Mouse (Mus musculus) CH12.LX (cell line): Measurements from ENCODE around the gene Gm20518. TPM values are rescaled to one million over a fixed set of nuclear protein-coding genes. Genes with fewer than 3 reads are reported as not detected.

Experiments used
- DNase-seq: peaks from one replicate; pipeline ENCODE4 v3.0.0-alpha.2; 2013; ENCODE audit errors: extremely low read depth
- H3K27ac ChIP-seq: 2 replicates; pipeline ENCODE4 v1.5.1; 2012; ENCODE audit warnings: low read depth, mild to moderate bottlenecking, control low read depth, moderate library complexity; ENCODE audit not compliant: insufficient read depth
- H3K27me3 ChIP-seq: replicated peaks from 2 replicates; pipeline ENCODE3; 2012; ENCODE audit warnings: inconsistent platforms
- H3K36me3 ChIP-seq, 2 experiments: replicated peaks in 1 of 2; 2 replicates each; pipeline versions ENCODE3 to v1.6.1; 2012; ENCODE audit warnings: inconsistent platforms in 1 of 2, low read length in 1 of 2, mild to moderate bottlenecking in 1 of 2, mixed read lengths in 1 of 2, moderate library complexity in 1 of 2; ENCODE audit not compliant: control insufficient read depth in 1 of 2, insufficient read depth in 1 of 2
- H3K4me1 ChIP-seq, 2 experiments: 2 replicates each; pipeline ENCODE4 v1.6.1; 2012; ENCODE audit warnings: inconsistent platforms in 1 of 2, moderate library complexity in 1 of 2; ENCODE audit not compliant: insufficient read depth in 2 of 2, control insufficient read depth in 1 of 2
- H3K4me2 ChIP-seq: 2 replicates; pipeline ENCODE4 v1.6.1; 2012; ENCODE audit warnings: low read depth, mild to moderate bottlenecking, control low read depth; ENCODE audit not compliant: poor library complexity, insufficient read depth, severe bottlenecking
- H3K4me3 ChIP-seq, 3 experiments: fragments of 150-350 bp in 1 of 3; sonication (generic) in 1 of 3; replicated peaks in 1 of 3; 2 replicates each; pipeline versions ENCODE3 to v1.5.1; 2011 to 2012; ENCODE audit warnings: low read depth in 2 of 3, low read length in 2 of 3, mild to moderate bottlenecking in 2 of 3, moderate library complexity in 2 of 3, control low read depth in 1 of 3, improper control_type of control experiment in 1 of 3, inconsistent platforms in 1 of 3, mixed read lengths in 1 of 3; ENCODE audit not compliant: poor library complexity in 1 of 3
- H3K79me2 ChIP-seq: replicated peaks from 2 replicates; pipeline ENCODE4 v1.6.1; 2012; ENCODE audit warnings: mild to moderate bottlenecking, moderate library complexity; ENCODE audit not compliant: control insufficient read depth, poor library complexity, insufficient read depth, severe bottlenecking; ENCODE audit errors: extremely low read depth
- H3K9ac ChIP-seq: 2 replicates; pipeline ENCODE4 v1.6.1; 2012; ENCODE audit warnings: low read depth, mild to moderate bottlenecking, control low read depth, moderate library complexity; ENCODE audit not compliant: insufficient read depth
- H3K9me3 ChIP-seq: replicated peaks from 2 replicates; pipeline ENCODE3; 2012; ENCODE audit warnings: low read length, inconsistent platforms, mixed read lengths
- BHLHE40 ChIP-seq: IDR thresholded peaks from 2 replicates; pipeline ENCODE4 v1.6.1; 2011; ENCODE audit warnings: mild to moderate bottlenecking, low read depth, low read length, improper control_type of control experiment
- CHD2 ChIP-seq: IDR thresholded peaks from 2 replicates; pipeline ENCODE4 v1.6.1; 2011; ENCODE audit warnings: low read length, improper control_type of control experiment
- CTCF ChIP-seq, 2 experiments: IDR thresholded peaks in 1 of 2; conservative IDR thresholded peaks in 1 of 2; 2 replicates each; pipeline ENCODE4 v1.5.1; 2011 to 2012; ENCODE audit warnings: low read depth in 2 of 2, low read length in 2 of 2, improper control_type of control experiment in 1 of 2, inconsistent platforms in 1 of 2, mild to moderate bottlenecking in 1 of 2, moderate library complexity in 1 of 2
- EP300 ChIP-seq: IDR thresholded peaks from 2 replicates; pipeline ENCODE4 v1.6.1; 2011; ENCODE audit warnings: low read length, improper control_type of control experiment
- ETS1 ChIP-seq: conservative IDR thresholded peaks from 2 replicates; pipeline ENCODE4 v1.6.1; 2012; ENCODE audit warnings: low read depth, mild to moderate bottlenecking, inconsistent platforms, low read length, improper control_type of control experiment, moderate library complexity
- GABPA ChIP-seq: IDR thresholded peaks from 2 replicates; pipeline ENCODE4 v1.6.1; 2012; ENCODE audit warnings: low read depth, low read length, improper control_type of control experiment, inconsistent platforms; ENCODE audit not compliant: insufficient replicate concordance
- IRF4 ChIP-seq: IDR thresholded peaks from 2 replicates; pipeline ENCODE4 v1.6.1; 2014; ENCODE audit warnings: low read depth, mild to moderate bottlenecking, inconsistent platforms, low read length, improper control_type of control experiment
- JUND ChIP-seq: conservative IDR thresholded peaks from 2 replicates; pipeline ENCODE4 v1.6.1; 2011; ENCODE audit warnings: low read depth, low read length, improper control_type of control experiment
- KAT2A ChIP-seq: IDR thresholded peaks from 2 replicates; pipeline ENCODE4 v1.6.1; 2012; ENCODE audit warnings: low read length, improper control_type of control experiment, inconsistent platforms; ENCODE audit not compliant: insufficient replicate concordance
- MAFK ChIP-seq: IDR thresholded peaks from 2 replicates; pipeline ENCODE4 v1.6.1; 2011; ENCODE audit warnings: low read length, improper control_type of control experiment; ENCODE audit not compliant: insufficient replicate concordance
- MAX ChIP-seq: IDR thresholded peaks from 2 replicates; pipeline ENCODE4 v1.6.1; 2011; ENCODE audit warnings: low read length, improper control_type of control experiment
- MAZ ChIP-seq: IDR thresholded peaks from 2 replicates; pipeline ENCODE4 v1.6.1; 2012; ENCODE audit warnings: low read depth, mild to moderate bottlenecking, inconsistent platforms, low read length, improper control_type of control experiment, moderate library complexity
- MEF2A ChIP-seq: IDR thresholded peaks from 2 replicates; pipeline ENCODE4 v1.6.1; 2014; ENCODE audit warnings: low read depth, mild to moderate bottlenecking, inconsistent platforms, low read length, improper control_type of control experiment, borderline replicate concordance
- MXI1 ChIP-seq: IDR thresholded peaks from 2 replicates; pipeline ENCODE4 v1.6.1; 2011; ENCODE audit warnings: mild to moderate bottlenecking, low read depth, low read length, improper control_type of control experiment
- NELFE ChIP-seq: IDR thresholded peaks from 2 replicates; pipeline ENCODE4 v1.6.1; 2011; ENCODE audit warnings: low read depth, low read length, improper control_type of control experiment
- NRF1 ChIP-seq: IDR thresholded peaks from 2 replicates; pipeline ENCODE4 v1.6.1; 2014; ENCODE audit warnings: low read depth, mild to moderate bottlenecking, inconsistent platforms, low read length, improper control_type of control experiment, moderate library complexity
- POLR2AphosphoS2 ChIP-seq: IDR thresholded peaks from 2 replicates; pipeline ENCODE4 v1.6.1; 2011; ENCODE audit warnings: low read depth, low read length, improper control_type of control experiment
- SIN3A ChIP-seq: IDR thresholded peaks from 2 replicates; pipeline ENCODE4 v1.6.1; 2012; ENCODE audit warnings: low read length, improper control_type of control experiment, inconsistent platforms
- SMC3 ChIP-seq: IDR thresholded peaks from 2 replicates; pipeline ENCODE4 v1.6.1; 2011; ENCODE audit warnings: low read depth, low read length, improper control_type of control experiment
- TBP ChIP-seq: conservative IDR thresholded peaks from 2 replicates; pipeline ENCODE4 v1.6.1; 2011; ENCODE audit warnings: low read depth, low read length, improper control_type of control experiment
- TCF12 ChIP-seq: IDR thresholded peaks from 2 replicates; pipeline ENCODE4 v1.6.1; 2014; ENCODE audit warnings: low read depth, mild to moderate bottlenecking, inconsistent platforms, low read length, improper control_type of control experiment
- USF2 ChIP-seq: conservative IDR thresholded peaks from 2 replicates; pipeline ENCODE4 v1.6.1; 2011; ENCODE audit warnings: low read depth, low read length, improper control_type of control experiment
- ZKSCAN1 ChIP-seq: IDR thresholded peaks from 2 replicates; pipeline ENCODE4 v1.6.1; 2012; ENCODE audit warnings: low read depth, inconsistent platforms, low read length, improper control_type of control experiment, borderline replicate concordance
- ZMIZ1 ChIP-seq: IDR thresholded peaks from 2 replicates; pipeline ENCODE4 v1.6.1; 2012; ENCODE audit warnings: low read depth, mild to moderate bottlenecking, inconsistent platforms, low read length, improper control_type of control experiment
- ZNF384 ChIP-seq: IDR thresholded peaks from 2 replicates; pipeline ENCODE4 v1.6.1; 2012; ENCODE audit warnings: low read depth, low read length, improper control_type of control experiment, inconsistent platforms
- dilution Hi-C: fragments of 300-500 bp; cut with MboI; formaldehyde crosslinking; loops from 2 replicates; pipeline ENCODE4 v1.14.3; 2020; ENCODE audit warnings: low sequenced_read_pairs; ENCODE audit not compliant: extremely low pct_unique_long_range_greater_than_20kb, extremely low pct_ligation_motif_present
- in situ Hi-C: fragments of 300-500 bp; cut with MboI; formaldehyde crosslinking; loops from 3 replicates; pipeline ENCODE4 v1.14.3; 2019; ENCODE audit warnings: low sequenced_read_pairs, low pct_ligation_motif_present, low pct_unique_long_range_greater_than_20kb, mixed read lengths
- polyA plus RNA-seq: library from polyadenylated mRNA; unstranded; fragments of >175 nt; gene quantifications from 2 replicates; pipeline ENCODE4 v1.2.1, GENCODE M21; 2012; ENCODE audit warnings: low read depth; ENCODE audit not compliant: insufficient read length
- total RNA-seq, 2 experiments: library from RNA; depleted of rRNA; stranded (reverse); fragments of 300-350 nt in 1 of 2; fragments of >200 nt in 1 of 2; gene quantifications; 2 replicates each; pipeline ENCODE4 v1.2.3; 2012 to 2014

The Gm20518 gene
- total and polyA plus RNA-seq, 3 experiments = 0.16 to 0.91 (median 0.21) TPM

GRCm38 (mm10) chr16:17893923-17894322 is 2.5 kb upstream of the Gm20518 start, which contains the start of gene Tssk1:
TSS of gene Tssk1 (plus strand) at chr16:17894223.
- H3K4me3 ChIP-seq = no peak within 1 kb of the TSS
- TF ChIP-seq CTCF (conservative IDR thresholded peaks at IDR 0.05 in 1 of 2, IDR thresholded peaks at IDR 0.05 in 1 of 2; ENCODE audit: low read depth in 2 of 2, low read length in 2 of 2) (no peak), POLR2AphosphoS2 (no peak), TCF12 (no peak), BHLHE40 (no peak), ETS1 (no peak), MEF2A (no peak), MAZ (no peak), SIN3A (no peak), ZKSCAN1 (no peak), ZMIZ1 (no peak), CHD2 (no peak), SMC3 (no peak), GABPA (no peak), NRF1 (no peak), EP300 (no peak)
- peaks cover 17% of the 10 kb centered on the region for H3K79me2 ChIP-seq
- H3K9ac ChIP-seq = no peak within 1 kb of the TSS
- dilution Hi-C loops (no loop called here), in situ Hi-C loops (no loop called here)
- H3K27me3 ChIP-seq = no peaks in the 10 kb centered on the region
- H3K4me1 ChIP-seq = peaks cover 7 to 21% of the 10 kb centered on the region in 2 experiments
- H3K9me3 ChIP-seq = no peaks in the 10 kb centered on the region
- H3K27ac ChIP-seq = no peak within 1 kb of the TSS
- H3K4me2 ChIP-seq = no peak within 1 kb of the TSS
- H3K36me3 ChIP-seq = peaks cover 1 to 22% of the 10 kb centered on the region in 2 experiments
- DNase-seq = no peak

DNA sequence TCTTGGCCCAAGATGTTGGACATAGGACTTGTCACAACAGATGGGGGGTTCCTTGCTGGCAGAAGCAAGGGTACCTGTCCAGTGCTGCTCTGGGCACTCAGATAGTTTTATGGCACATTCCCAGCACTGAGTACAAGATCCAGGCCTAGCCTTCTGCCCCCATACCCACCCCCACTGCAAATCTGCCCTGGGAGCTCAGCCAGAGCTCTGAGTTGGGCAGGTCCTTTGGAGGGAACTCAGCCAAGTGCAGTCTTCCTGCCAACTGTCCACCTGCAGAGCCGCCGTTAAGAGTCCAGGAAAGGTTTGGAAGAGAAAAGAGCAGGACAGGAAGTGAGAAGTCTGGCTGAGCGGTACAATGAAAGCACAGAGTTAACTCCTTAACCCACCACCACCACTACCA is 1.1 kb upstream of the Gm20518 start:
- no peak overlapping the region for H3K4me2 ChIP-seq
- H3K4me1 ChIP-seq = peaks cover 7 to 21% of the 10 kb centered on the region in 2 experiments
- dilution Hi-C loops (no loop called here), in situ Hi-C loops (no loop called here)
- no peak overlapping the region for H3K9ac ChIP-seq
- H3K9me3 ChIP-seq = no peaks in the 10 kb centered on the region
- peaks cover 0 to 10% of the 10 kb centered on the region in 2 experiments for H3K36me3 ChIP-seq
- no peak overlapping the region for H3K4me3 ChIP-seq
- H3K79me2 ChIP-seq = peaks cover 17% of the 10 kb centered on the region
- TF ChIP-seq MAFK = no peak
- TF ChIP-seq NRF1 = no peak
- no peak for TF ChIP-seq MEF2A
- no peak for TF ChIP-seq ZKSCAN1
- TF ChIP-seq IRF4 = no peak
- no peak for TF ChIP-seq KAT2A
- no peak for TF ChIP-seq USF2
- no peak for TF ChIP-seq ZNF384
- TF ChIP-seq NELFE = no peak
- no peak for TF ChIP-seq MAX
- no peak for TF ChIP-seq TBP
- no peak for TF ChIP-seq MXI1
- TF ChIP-seq JUND = no peak
- H3K27ac ChIP-seq = no peak overlapping the region
- H3K27me3 ChIP-seq = no peaks in the 10 kb centered on the region
- no peak for DNase-seq
